Mouse (Mus musculus): ENCODE measurements around the gene Scarb1.

- TF ChIP-seq EP300 (IDR thresholded peaks at IDR 0.05): no peak
- no peak for TF ChIP-seq CTCF (IDR thresholded peaks at IDR 0.05)
Observed at GRCm38 (mm10) chr5:125372027-125372426, 31.1 kb upstream of the Scarb1 start.

All from lung, postnatal 0 days (tissue).